Mouse (Mus musculus): Measurements from ENCODE around the gene Lmod1. TPM values are rescaled to one million over a fixed set of nuclear protein-coding genes. Genes with fewer than 3 reads are reported as not detected.

Lmod1 gene
- total RNA-seq (2021) = under 1 TPM; 0.56 to 0.64 TPM

- no peak for DNase-seq (ENCODE audit: extremely low spot score in 1 of 2, low spot score in 1 of 2)
Observed at GRCm38 (mm10) chr1:135324571-135324970, at the start of gene Lmod1. Gene Lmod1 (plus strand): TSS chr1:135324807.

GRCm38 (mm10) chr1:135280646-135281045 lies 44.0 kb upstream of the Lmod1 start:
- peak in 1 of 2 experiments; percentile 53 for DNase-seq (ENCODE audit: extremely low spot score in 1 of 2, low spot score in 1 of 2)

GRCm38 (mm10) chr1:135281841-135282240 lies 42.8 kb upstream of the Lmod1 start:
- no peak for DNase-seq (ENCODE audit: extremely low spot score in 1 of 2, low spot score in 1 of 2)

- DNase-seq (ENCODE audit: extremely low spot score in 1 of 2, low spot score in 1 of 2) = no peak
Observed at GRCm38 (mm10) chr1:135282536-135283286, 41.9 kb upstream of the Lmod1 start.

GRCm38 (mm10) chr1:135283287-135283825 lies 41.3 kb upstream of the Lmod1 start:
- peak in 1 of 2 experiments; percentile 13 for DNase-seq (ENCODE audit: extremely low spot score in 1 of 2, low spot score in 1 of 2)

- peak; percentile 54 to 74 for DNase-seq (ENCODE audit: extremely low spot score in 1 of 2, low spot score in 1 of 2)
Observed at GRCm38 (mm10) chr1:135283826-135284291, 40.7 kb upstream of the Lmod1 start, which contains the start of gene Rnpep. Gene Rnpep (minus strand): TSS chr1:135284084.

- no peak for DNase-seq (ENCODE audit: extremely low spot score in 1 of 2, low spot score in 1 of 2)
Observed at GRCm38 (mm10) chr1:135286311-135286710, 38.3 kb upstream of the Lmod1 start.

GRCm38 (mm10) chr1:135290908-135291307 lies 33.7 kb upstream of the Lmod1 start:
- no peak for DNase-seq (ENCODE audit: extremely low spot score in 1 of 2, low spot score in 1 of 2)

- DNase-seq (ENCODE audit: extremely low spot score in 1 of 2, low spot score in 1 of 2) = no peak
Observed at GRCm38 (mm10) chr1:135311356-135311755, 13.3 kb upstream of the Lmod1 start.

- DNase-seq (ENCODE audit: extremely low spot score in 1 of 2, low spot score in 1 of 2) = no peak
Observed at GRCm38 (mm10) chr1:135312201-135312600, 12.4 kb upstream of the Lmod1 start.

- peak; percentile 77 to 83 for DNase-seq (ENCODE audit: extremely low spot score in 1 of 2, low spot score in 1 of 2)
Observed at GRCm38 (mm10) chr1:135313284-135314031, 11.1 kb upstream of the Lmod1 start, which contains the start of gene Timm17a. Gene Timm17a (minus strand): TSS chr1:135313778.

- DNase-seq (ENCODE audit: extremely low spot score in 1 of 2, low spot score in 1 of 2) = no peak
Observed at GRCm38 (mm10) chr1:135323367-135323901, 1.2 kb upstream of the Lmod1 start.

GRCm38 (mm10) chr1:135325934-135326333 lies 1.3 kb downstream of the Lmod1 start:
- no peak for DNase-seq (ENCODE audit: extremely low spot score in 1 of 2, low spot score in 1 of 2)

- no peak for DNase-seq (ENCODE audit: extremely low spot score in 1 of 2, low spot score in 1 of 2)
Observed at GRCm38 (mm10) chr1:135328368-135328767, 3.8 kb downstream of the Lmod1 start.

- DNase-seq (ENCODE audit: extremely low spot score in 1 of 2, low spot score in 1 of 2) = no peak
Observed at GRCm38 (mm10) chr1:135330578-135330977, 6.0 kb downstream of the Lmod1 start.

- DNase-seq (ENCODE audit: extremely low spot score in 1 of 2, low spot score in 1 of 2) = no peak
Observed at GRCm38 (mm10) chr1:135341947-135342346, 17.3 kb downstream of the Lmod1 start.

- no peak for DNase-seq (ENCODE audit: extremely low spot score in 1 of 2, low spot score in 1 of 2)
Observed at GRCm38 (mm10) chr1:135344026-135344425, 19.4 kb downstream of the Lmod1 start.

- DNase-seq (ENCODE audit: extremely low spot score in 1 of 2, low spot score in 1 of 2) = no peak
Observed at GRCm38 (mm10) chr1:135346891-135347290, 22.3 kb downstream of the Lmod1 start.

GRCm38 (mm10) chr1:135347498-135348169 lies 23.0 kb downstream of the Lmod1 start:
- no peak for DNase-seq (ENCODE audit: extremely low spot score in 1 of 2, low spot score in 1 of 2)

GRCm38 (mm10) chr1:135351953-135352352 lies 27.3 kb downstream of the Lmod1 start:
- no peak for DNase-seq (ENCODE audit: extremely low spot score in 1 of 2, low spot score in 1 of 2)
